Mouse (Mus musculus) liver, postnatal 0 days (tissue): ENCODE results near the gene Gm5105.

Experiments
- CTCF ChIP-seq: sonication (generic); IDR thresholded peaks from 2 replicates; pipeline ENCODE4 v1.5.1; 2016; ENCODE audit warnings: antibody characterized with exemption, low read depth
- EP300 ChIP-seq: IDR thresholded peaks from 2 replicates; pipeline ENCODE4 v1.6.1; 2016; ENCODE audit warnings: antibody characterized with exemption, low read depth, mild to moderate bottlenecking

GRCm38 (mm10) chr3:138101936-138102335, 34.7 kb upstream of the Gm5105 start:
- TF ChIP-seq EP300, result no peak
- no peak for TF ChIP-seq CTCF
